Mouse (Mus musculus): Measurements from ENCODE around the gene Gm20388.

Gm20388 gene

DNA sequence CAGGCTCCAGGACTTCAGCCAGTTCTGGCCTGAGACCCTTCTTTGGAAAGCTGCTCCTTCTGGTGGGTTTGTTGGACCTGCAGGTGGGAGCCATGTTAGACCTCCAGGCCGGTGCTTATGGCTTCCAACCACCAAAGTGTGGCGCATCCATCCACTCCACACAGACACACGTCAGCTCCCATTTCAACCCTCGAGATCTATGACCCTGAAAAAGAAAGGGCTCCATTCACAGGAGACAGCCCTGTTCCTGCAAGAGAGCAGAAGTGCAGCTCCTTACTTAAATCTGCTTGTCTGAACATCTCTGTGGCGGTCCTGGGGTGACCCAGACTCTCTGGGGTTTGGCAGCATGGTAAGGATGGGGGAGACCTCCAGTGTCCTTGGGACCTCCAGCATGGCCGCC lies 1182.9 kb downstream of the Gm20388 start:
- no peak for DNase-seq (ENCODE audit: low spot score)

GRCm38 (mm10) chr8:121104049-121104818 lies 1193.6 kb downstream of the Gm20388 start:
- peak; percentile 65 for DNase-seq (ENCODE audit: low spot score)

DNA sequence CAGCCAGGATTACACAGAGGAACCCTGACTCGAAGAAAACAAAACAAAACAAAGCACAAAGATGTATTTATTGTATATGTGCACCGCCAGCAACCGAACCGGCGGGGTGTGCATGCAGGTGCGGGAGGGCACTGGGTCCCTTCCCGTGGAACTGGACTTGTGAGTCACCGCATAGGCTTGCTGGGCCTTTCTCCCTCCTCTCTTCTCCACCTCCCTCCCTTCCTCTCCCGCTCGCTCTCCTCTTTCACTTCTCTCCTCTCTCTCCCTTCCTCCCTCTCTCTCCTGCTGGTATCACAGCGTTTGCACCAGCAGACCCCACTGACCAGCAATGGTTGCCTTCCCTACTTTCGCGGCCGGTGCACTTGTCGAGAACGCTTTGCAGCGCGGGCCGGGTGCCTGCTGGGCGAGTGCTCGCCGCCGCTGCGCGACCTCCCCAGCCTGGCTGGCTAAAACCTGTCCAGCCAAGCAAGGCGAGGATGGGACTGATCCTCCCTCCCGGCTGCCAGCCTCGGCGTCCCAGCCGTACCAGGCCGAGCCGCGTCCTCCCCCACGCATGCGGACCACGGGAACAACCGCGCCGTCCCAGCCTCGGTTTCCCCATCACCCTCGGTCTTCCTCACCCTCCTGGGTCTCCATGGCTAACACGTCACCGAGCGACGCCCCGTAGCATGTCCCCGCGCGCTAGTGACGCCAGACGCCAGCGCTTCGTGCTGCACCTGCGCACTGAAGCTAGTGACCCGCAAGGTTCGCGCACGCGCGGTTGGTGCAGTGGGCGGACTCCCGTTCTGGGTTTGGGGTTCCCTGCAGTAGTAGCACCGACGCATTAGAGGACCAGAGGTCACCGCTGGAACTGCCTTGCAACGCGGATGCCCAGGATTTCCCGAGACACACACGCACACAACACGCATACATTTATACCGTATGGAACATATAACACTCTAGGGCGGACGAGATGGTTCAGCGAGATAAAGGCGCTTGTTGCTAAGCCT lies 1197.3 kb downstream of the Gm20388 start, which contains the start of gene Mthfsd:
Gene Mthfsd, minus strand, starts transcription at position 725 of the 989 bp plus-strand sequence.
- DNase-seq (ENCODE audit: low spot score), result peak; percentile 95

DNA sequence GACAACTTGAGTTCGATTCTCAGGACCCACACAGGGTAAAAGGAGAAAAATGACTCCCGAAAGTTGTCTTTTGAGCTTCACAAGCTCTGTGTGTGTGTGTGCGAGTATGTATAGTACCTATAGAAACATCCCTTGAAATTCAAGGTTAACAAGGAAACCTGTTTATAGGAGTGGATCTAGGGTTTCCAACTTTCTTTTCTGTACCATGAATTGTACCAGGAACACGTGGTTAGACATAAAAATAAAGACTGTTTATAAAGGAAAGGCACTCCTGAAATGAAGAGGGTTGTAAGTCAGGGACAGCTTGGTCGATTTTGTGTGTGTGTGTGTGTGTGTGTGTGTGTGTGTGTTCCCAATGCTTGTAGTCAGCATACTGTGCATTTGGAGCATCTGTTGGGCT lies 1198.0 kb downstream of the Gm20388 start:
- no peak for DNase-seq (ENCODE audit: low spot score)

DNA sequence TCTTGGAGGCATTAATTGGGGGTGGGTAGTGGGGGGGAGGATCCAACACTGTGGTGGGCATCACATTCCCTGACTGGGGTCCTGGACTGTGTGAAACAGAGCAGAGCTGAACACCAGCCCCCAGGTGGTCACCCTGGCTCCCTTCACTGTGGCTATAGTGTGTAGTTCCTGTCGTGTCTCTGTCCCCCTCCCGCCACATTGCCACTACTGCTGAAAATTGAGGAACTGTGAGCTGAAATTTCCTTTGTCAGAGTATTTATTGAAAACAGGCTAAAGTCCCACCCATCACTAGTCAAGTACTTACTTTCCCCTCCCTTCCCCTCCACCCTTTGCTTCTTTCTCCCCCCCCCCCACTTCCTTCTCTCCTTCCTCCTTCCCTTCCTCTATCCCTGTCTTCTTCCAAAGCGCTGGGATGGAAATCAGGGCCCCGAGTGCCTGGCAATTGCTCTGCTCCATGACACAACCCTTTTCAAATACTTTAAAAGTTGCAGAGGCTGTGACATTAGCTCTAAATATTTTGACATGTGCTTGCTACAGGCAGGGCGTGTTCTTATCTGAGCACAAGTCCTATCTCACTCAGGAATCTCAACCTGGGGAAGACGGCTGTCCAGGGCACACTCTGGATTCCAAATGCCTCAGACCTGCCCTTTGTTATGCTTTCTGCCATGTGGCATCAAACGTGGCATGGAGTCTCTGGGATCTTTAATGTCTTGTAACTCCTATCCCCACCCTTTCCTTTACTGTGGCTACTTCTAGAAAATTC lies 1200.7 kb downstream of the Gm20388 start:
- no peak for DNase-seq (ENCODE audit: low spot score)

- peak; percentile 91 for DNase-seq (ENCODE audit: low spot score)
These were observed 1202.6 kb downstream of the Gm20388 start for GRCm38 (mm10) chr8:121113261-121113660.

DNA sequence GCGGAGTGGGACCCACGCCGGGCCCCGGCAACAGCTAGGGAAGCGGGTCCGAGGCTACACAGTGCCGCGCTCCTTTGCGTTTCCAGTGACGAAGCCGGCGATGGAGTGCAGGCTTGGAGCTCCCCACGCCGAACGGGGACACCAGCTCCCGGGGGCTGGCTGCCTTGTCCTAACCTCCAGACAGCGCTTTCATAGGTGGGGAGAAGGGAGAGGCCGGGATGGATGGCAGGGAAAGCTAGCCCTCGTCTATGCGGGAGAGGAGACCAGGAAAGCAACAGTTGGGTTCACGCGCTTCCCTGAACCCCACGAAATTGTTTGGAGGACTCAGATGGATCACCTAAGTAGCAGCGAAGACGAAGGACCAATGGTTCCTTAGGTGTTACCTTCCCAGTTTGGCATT lies 1204.5 kb downstream of the Gm20388 start:
- no peak for DNase-seq (ENCODE audit: low spot score)

- DNase-seq (ENCODE audit: low spot score), result peak; percentile 94
These were observed 1205.3 kb downstream of the Gm20388 start, which contains the start of gene Foxc2 for GRCm38 (mm10) chr8:121115948-121116347. Foxc2 (plus strand) TSS chr8:121116171.

DNA sequence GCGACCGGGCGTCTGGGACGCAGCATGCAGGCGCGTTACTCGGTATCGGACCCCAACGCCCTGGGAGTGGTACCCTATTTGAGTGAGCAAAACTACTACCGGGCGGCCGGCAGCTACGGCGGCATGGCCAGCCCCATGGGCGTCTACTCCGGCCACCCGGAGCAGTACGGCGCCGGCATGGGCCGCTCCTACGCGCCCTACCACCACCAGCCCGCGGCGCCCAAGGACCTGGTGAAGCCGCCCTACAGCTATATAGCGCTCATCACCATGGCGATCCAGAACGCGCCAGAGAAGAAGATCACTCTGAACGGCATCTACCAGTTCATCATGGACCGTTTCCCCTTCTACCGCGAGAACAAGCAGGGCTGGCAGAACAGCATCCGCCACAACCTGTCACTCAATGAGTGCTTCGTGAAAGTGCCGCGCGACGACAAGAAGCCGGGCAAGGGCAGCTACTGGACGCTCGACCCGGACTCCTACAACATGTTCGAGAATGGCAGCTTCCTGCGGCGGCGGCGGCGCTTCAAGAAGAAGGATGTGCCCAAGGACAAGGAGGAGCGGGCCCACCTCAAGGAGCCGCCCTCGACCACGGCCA lies 1206.0 kb downstream of the Gm20388 start:
- DNase-seq (ENCODE audit: low spot score), result peak; percentile 58

GRCm38 (mm10) chr8:121117186-121117651 lies 1206.6 kb downstream of the Gm20388 start:
- DNase-seq (ENCODE audit: low spot score), result peak; percentile 36

DNA sequence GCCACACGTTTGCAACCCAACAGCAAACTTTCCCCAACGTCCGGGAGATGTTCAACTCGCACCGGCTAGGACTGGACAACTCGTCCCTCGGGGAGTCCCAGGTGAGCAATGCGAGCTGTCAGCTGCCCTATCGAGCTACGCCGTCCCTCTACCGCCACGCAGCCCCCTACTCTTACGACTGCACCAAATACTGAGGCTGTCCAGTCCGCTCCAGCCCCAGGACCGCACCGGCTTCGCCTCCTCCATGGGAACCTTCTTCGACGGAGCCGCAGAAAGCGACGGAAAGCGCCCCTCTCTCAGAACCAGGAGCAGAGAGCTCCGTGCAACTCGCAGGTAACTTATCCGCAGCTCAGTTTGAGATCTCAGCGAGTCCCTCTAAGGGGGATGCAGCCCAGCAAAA lies 1207.3 kb downstream of the Gm20388 start:
- no peak for DNase-seq (ENCODE audit: low spot score)

DNA sequence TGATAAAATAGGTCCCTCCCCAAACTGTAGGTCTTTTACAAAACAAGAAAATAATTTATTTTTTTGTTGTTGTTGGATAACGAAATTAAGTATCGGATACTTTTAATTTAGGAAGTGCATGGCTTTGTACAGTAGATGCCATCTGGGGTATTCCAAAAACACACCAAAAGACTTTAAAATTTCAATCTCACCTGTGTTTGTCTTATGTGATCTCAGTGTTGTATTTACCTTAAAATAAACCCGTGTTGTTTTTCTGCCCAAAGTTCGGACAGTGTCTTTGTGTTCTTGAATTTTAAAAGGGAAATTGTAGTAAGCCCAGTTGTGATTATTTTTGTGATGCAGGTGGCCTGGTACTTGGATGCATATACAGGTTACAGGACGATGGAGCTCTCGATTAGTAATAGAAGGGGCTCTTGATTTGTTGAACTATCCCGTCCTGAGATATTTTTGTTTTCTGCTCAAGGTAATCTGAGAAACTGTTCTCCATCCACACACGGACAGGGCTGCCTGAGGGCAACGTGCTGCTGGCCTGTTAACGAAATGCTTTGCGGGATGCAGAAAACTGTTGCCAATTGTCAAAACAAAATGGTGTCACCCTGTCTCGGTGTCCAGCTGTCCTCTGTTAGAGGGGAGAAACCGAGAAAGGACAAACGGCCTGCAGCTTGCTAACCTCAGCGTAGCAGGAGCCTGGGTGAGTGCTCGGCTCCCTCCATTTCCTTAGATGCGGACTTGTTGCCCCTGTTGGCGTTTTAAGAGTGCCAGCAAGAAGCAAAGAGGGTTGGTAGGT lies 1208.2 kb downstream of the Gm20388 start:
- no peak for DNase-seq (ENCODE audit: low spot score)

GRCm38 (mm10) chr8:121119635-121120455 lies 1209.2 kb downstream of the Gm20388 start:
- no peak for DNase-seq (ENCODE audit: low spot score)

DNA sequence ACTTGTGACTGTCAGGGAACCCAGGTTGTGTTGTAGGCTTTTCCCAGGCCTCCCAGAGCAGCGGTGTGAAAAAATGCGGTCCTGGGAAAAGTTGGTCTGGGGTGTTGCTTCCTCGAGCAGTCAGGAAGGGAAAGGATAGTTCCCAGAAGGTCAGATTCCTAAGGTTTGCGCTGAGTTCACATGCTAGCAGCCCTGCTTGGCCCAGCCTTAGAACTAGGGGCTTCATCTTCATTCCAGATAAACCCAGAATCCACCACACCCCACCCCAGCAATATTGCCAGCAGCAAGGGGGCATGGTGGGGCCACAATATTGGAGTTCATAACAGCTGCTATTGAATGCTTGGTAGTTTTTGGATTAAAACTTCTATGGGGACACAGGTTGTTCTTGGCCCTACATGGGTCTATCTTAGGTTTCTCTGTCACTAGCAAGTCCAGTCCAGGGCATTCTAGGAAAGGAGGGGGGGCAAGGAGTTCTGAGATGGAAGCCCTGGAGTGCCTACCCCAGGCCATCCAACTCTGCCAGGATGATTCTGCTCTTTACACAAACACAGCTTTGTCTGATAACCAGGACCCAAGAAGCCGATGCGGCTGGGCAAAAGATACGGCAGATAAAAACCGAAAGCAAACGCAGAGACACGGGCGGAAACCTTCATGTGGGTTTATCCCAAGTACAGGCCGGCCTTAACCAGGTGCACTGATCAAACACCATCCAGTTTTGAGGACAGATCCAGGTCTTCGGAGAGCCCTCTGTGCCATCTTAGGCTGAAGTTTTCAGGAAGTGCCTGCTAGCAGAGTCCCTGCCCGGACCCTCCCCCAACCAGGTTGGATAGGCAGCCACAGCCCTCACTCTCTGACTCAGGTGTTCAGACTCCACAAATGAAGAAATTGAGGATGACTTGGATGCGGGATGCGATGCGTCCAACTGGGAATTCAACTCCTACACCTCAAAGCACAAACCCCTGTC lies 1210.1 kb downstream of the Gm20388 start:
- DNase-seq (ENCODE audit: low spot score), result no peak

DNA sequence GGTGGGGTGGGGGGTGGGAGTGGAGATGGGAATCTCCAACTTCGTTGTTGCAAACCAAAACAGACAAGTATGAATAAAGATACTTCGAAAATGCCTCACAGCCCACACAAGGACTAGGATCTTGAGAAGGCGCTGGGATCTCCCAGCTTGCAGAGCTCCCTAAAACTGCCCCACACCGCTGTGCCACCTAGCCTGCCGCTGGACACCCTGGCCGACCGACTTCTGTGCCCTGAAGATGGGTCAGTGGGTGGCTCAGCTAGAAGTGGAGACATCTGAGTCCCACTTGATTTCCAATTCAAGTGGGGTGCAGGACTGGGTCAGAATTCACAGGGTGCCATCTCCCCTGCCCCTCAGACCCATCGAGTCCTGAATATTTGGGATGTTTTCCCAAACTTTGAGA lies 1211.1 kb downstream of the Gm20388 start:
- no peak for DNase-seq (ENCODE audit: low spot score)

GRCm38 (mm10) chr8:121122368-121122767 lies 1211.7 kb downstream of the Gm20388 start:
- no peak for DNase-seq (ENCODE audit: low spot score)

- no peak for DNase-seq (ENCODE audit: low spot score)
These were observed 1212.5 kb downstream of the Gm20388 start for GRCm38 (mm10) chr8:121123113-121123512.

DNA sequence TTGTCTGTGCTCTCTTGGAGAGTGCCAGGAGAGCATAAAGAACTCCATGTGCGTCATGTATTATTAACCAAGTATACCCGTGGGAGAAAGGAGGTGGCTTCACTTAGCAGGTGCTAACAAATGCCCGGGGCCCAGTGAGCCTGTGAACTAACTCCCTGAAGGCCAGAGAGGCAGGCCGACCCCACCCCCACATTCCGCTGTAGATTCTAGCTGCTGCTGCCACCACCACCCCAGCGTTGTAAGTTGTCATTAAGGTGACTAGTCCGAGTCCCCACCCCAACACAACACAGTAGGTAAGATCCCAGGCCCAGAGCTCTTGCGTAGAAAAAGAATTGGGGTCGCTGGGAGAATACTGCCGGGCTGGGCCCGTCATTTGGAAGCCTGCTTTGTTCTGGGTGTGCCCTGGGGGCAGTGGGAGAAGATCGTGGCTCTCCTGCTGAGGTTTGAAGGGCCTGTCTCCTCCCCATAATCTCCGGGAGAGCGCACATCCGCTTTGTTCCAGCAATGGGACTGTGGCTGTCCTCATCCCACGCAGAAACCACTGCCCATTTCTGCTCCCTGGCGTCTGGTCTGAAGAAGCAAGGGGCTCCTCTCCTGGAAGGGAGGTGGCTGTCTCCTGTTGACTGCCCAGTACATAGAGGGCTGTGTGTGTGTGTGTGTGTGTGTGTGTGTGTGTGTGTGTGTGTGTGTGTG lies 1214.1 kb downstream of the Gm20388 start:
- DNase-seq (ENCODE audit: low spot score), result peak; percentile 27

Data from adipocyte (in vitro differentiated cells).